Mouse (Mus musculus) thymus, postnatal 14 days (tissue): Measurements from ENCODE around the gene Plekhg4.

Experiments used
- DNase-seq: peaks from one replicate; pipeline ENCODE4 v3.0.0; 2021

Gene Plekhg4

GRCm38 (mm10) chr8:105373032-105373431 is at the start of gene Plekhg4:
Gene Plekhg4 (plus strand): TSS chr8:105373274.
- DNase-seq, result no peak

GRCm38 (mm10) chr8:105325641-105326093 is 47.4 kb upstream of the Plekhg4 start:
- DNase-seq, result peak; percentile 47

DNA sequence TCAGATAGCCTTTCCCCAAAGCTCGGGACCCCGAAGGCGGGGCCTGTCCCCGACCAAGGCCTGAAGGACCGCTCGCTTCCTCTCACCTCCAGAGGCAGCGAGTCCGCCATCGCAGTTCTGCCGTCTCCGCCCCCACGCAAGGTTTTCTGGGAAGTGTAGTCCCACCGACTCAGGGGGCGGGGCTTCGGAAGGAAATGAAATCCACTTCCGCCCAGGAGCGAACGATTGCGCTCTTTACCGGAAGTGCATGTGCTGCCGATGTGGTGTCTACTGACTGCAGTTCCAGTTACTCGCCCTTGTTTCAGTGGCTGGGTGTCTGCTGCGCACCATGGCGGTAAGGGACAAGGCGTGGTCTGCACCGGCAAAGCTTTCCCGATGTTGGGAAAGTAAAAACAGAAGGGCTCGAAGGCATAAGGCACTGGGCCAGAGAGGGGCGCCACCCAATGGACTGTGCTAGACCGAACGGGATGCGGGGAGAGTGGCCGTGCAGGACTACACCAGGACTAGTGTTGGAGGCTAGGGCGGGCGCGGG is 46.9 kb upstream of the Plekhg4 start, which contains the start of the genes Lrrc29 and Tmem208:
Lrrc29 (minus strand) TSS at position 138 of the 532 bp plus-strand sequence.
Tmem208 (plus strand) TSS at position 214 of the 532 bp plus-strand sequence.
- DNase-seq, result peak; percentile 99

- DNase-seq, result no peak
Observed at GRCm38 (mm10) chr8:105326968-105327367, 46.1 kb upstream of the Plekhg4 start.

DNA sequence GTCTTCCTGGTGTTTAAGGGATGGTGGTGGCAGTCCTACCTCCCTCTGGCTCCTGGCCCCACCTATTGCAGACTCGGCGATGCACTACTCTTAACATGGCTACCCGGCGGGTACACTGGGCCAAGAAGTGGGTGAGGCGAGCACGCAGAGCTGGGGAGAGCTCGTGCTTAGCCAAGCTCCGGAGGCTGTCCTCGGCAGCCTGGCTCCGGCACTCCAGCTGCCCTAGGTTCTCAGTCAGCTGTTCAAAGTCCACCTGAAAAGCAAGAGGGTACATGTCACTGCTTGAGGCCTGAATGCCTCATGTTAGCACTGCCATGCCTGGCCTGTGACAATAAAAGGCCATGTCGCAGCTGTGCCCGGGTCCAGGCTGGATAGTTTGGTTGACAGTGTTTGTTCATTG is 42.7 kb upstream of the Plekhg4 start:
- DNase-seq, result no peak

- no peak for DNase-seq
Observed at GRCm38 (mm10) chr8:105331469-105331868, 41.6 kb upstream of the Plekhg4 start.

GRCm38 (mm10) chr8:105331931-105332330 is 41.1 kb upstream of the Plekhg4 start:
- no peak for DNase-seq

DNA sequence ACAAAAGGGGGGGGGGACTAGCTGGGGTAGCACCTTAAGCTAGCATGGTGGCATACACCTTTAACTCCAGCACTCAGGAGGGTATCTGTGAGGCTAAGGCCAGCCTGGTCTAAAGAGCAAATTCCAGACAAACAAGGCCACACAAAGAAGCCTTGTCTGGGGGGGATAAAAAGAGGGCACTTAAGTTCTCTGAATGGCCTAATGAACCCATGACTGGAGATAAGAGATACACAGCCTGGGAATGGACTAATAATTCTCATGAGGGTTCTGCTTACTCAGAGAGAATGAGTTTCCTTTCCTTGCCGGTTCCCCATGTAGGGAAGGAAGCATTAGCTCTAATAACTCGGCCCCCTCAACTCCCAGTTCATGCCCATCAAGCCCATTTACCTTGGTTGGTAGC is 40.6 kb upstream of the Plekhg4 start:
- DNase-seq, result no peak

DNA sequence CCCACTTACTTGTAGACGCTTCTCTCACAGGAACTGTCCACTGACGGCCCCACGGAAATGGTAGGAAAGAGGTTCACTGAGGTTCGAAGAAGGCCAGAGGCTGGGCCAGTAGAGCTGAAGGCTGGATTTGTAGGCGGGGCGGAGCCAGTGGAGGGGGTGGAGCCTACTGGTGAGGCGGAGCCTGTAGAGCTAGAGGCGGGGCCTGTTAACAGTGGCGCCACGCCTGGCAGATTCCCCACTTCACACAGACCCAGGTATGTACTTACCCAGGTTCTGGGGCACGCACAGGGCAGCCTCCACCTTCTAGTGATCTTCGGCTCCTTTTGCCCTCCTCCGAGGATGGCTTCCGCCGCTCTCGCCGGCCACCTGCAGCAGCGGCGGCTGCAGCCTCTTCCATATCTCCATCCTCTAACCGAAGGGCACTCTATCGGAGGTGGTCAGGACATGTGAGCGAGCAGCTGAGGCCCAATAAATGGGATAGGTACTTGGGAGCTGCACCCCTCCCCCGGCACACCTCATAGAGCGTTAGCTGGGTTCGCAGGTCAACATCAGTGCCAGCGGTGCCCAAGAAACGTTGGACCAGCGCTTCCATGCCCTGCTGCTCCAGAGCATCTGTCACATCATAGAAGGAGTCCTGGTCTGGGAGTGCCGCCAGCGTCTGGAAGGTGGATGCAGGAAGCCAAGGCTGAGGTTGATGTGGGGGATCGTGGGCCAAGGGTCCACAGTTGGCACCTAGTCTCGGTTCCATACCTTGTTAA is 36.5 kb upstream of the Plekhg4 start:
- DNase-seq, result no peak

- no peak for DNase-seq
Observed at GRCm38 (mm10) chr8:105338992-105339391, 34.1 kb upstream of the Plekhg4 start.

DNA sequence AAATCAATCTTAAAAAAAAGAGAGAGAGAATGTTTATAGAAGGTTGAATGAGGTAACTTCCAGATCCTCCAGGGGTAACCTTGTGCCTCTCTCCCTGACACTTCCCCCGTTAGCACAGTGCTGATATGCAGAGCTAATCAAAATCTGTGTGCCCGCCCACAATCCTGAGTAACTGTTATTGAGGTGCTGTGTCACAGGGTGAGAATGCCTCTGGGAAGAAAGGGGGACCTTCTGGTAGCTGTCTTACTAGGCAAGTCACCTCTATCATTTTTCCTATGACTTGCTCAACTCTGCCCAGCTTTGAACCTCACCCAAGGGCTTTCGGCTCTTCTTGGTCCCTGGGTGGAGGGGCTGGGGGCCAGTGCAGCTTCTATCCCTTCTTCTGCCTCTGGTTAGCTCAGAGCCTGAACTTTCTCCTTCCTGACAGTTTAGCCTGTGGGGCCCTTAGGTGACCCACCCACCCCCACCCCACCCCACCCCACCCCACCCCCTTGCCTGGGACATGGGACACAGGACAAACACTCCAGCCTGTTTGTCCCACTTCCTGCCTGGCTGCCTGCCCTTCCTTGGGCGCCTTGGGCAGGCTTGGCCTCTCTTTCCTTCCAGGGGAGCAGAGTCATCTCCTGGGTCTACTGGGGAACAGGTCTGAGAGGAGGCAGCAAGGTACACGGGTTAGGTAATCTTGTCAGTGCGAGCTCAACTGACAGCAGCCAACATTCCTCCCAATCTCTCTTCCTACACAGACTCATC is 33.0 kb upstream of the Plekhg4 start:
- no peak for DNase-seq

DNA sequence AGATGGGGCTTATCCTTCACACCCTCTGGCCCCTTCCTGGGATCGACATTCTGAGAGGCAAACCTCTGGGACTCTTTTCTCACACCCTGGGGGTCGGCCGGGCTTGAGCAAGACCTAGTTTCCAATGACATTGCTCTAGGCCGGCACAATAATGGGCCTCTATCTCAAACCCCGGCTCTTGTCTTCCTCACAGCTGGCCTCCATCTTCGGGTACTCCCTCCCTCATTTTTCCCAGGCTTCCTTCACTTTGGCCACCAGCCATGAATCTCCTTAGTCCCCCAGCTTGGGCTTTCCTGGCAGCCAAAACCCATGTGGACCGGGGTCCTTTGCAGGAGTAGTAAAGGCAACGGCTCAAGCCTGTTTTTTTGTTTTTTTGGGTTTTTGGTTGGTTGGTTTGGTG is 31.7 kb upstream of the Plekhg4 start:
- no peak for DNase-seq

DNA sequence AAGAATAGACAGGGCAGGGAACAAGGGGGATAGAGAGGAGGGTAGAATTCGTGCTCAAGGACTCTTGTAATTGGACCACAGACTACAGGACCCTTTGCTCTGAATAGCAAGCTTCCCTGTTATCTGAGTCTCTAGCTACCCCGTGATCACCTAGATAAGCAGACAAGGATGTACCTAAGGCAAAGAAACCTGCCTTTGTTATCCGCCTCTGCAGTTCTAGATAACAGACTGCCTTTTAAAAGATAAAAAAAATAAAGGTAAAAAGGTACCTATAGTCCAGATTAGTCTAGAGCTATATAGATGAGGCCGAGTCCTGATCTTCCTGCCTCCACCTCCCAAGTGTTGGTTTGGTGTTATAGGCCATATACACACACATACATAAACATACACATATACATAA is 30.3 kb upstream of the Plekhg4 start:
- DNase-seq, result no peak

- DNase-seq, result no peak
Observed at GRCm38 (mm10) chr8:105343791-105344574, 29.1 kb upstream of the Plekhg4 start.

GRCm38 (mm10) chr8:105345061-105345975 is 27.8 kb upstream of the Plekhg4 start:
- DNase-seq, result no peak

- peak; percentile 46 for DNase-seq
Observed at GRCm38 (mm10) chr8:105346611-105347427, 26.3 kb upstream of the Plekhg4 start.

GRCm38 (mm10) chr8:105347428-105348221 is 25.4 kb upstream of the Plekhg4 start, which contains the start of gene Fhod1:
Gene Fhod1 (minus strand): TSS chr8:105347953.
- peak; percentile 90 for DNase-seq

DNA sequence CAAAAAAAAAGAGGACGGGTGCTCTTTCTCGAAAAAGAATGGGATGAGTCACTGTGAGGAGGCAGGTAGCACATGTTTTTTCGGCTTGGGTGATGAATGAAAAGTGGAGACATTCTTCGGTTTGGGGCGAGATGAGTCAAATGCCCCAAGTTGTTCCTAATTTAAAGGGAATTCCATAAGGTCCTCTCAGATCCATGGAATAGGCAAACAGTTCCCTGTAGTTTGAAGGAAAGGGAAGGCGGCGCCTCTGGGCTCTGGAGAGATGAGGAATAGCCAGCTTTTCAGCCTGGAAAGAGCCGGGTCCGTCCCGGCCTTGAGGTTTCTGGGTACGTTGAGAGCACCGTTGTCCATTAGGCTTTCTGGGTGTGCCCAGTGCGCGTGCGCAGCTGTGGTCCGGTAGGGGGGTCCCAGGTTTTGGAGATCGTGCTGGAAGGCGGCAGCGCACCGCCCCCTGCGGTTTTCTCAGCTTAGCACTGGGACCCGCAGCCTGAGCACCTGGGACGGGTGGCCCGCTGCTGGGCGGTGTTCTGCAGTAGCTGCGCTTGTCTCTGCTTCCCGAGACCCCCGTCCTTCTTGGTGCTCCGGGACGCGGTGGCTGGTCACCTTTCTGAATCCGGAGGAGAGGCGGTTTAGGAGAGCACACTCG is 24.5 kb upstream of the Plekhg4 start, which contains the start of gene Slc9a5:
Slc9a5 (plus strand) TSS at position 394 of the 646 bp plus-strand sequence.
- peak; percentile 77 for DNase-seq

DNA sequence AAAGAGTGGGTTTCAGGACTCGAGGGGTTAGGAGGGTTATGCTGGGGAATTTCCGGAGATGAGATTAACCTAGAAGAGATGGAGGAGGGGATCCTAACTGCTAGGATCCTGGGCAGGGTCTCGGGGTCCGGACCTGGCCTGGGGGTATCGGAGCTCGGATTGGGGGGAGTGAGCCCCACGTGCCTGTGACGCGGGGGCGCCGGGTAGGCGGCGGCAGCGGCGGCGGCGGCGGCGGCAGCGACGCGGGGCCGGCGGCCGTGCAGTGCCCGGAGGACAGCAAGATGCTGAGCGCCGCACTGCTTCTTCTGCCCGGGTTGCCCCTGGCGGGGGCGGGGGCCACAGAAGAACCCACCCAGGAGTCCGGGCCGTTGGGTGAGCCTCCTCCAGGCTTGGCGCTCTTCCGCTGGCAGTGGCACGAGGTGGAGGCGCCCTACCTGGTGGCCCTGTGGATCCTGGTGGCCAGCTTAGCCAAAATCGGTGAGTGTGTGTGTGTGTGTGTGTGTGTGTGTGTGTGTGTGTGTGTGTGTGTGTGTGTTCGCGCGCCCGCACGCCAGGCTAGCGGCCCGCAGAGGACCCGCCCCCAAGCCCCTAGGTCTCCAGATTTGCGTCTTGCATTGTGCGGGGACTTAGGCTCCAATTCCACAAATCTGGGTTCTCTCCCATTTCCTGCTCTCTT is 23.8 kb upstream of the Plekhg4 start:
- DNase-seq, result peak; percentile 39
